Mouse (Mus musculus) erythroblast, embryonic 14.5 days (primary cell): ENCODE data around the gene Phrf1.

Source experiments
- GATA1 ChIP-seq: IDR thresholded peaks from 2 replicates; pipeline ENCODE4 v1.6.1; 2012; ENCODE audit warnings: low read length, inconsistent platforms, mixed read lengths
- TAL1 ChIP-seq: IDR thresholded peaks from 3 replicates; pipeline ENCODE4 v1.6.1; 2012; ENCODE audit warnings: low read length, inconsistent platforms, mixed read lengths

GRCm38 (mm10) chr7:141193948-141194347, 34.6 kb upstream of the Phrf1 start, which contains the start of the genes Hras and Lrrc56:
- TF ChIP-seq GATA1 (no peak), TAL1 (no peak)
